Mouse (Mus musculus): ENCODE measurements around the gene Tmem8b. TPM values are rescaled to one million over a fixed set of nuclear protein-coding genes. Genes with fewer than 3 reads are reported as not detected.

Tmem8b gene
- polyA plus RNA-seq, 1 experiment: 5.0 TPM

- no peaks in the 10 kb centered on the region for H3K9me3 ChIP-seq (replicated peaks; ENCODE audit: control insufficient read depth, insufficient read depth, low read length, poor library complexity, severe bottlenecking)
- H3K9ac ChIP-seq (ENCODE audit: low read depth, poor library complexity, severe bottlenecking): no peak overlapping the region
- no peaks in the 10 kb centered on the region for H3K36me3 ChIP-seq (ENCODE audit: control insufficient read depth, insufficient read depth, low read length, poor library complexity, severe bottlenecking)
- no peaks in the 10 kb centered on the region for H3K4me1 ChIP-seq (ENCODE audit: control insufficient read depth, insufficient read depth, low read length)
- no peak overlapping the region for H3K4me3 ChIP-seq (ENCODE audit: low read depth, low read length)
- no peaks in the 10 kb centered on the region for H3K27me3 ChIP-seq (ENCODE audit: control insufficient read depth, insufficient read depth, low read length, poor library complexity, severe bottlenecking)
- TF ChIP-seq CTCF (IDR thresholded peaks at IDR 0.05; ENCODE audit: low read depth, low read length) (no peak), EP300 (IDR thresholded peaks at IDR 0.05; ENCODE audit: insufficient read depth, low read depth, low read length) (no peak), POLR2A (IDR thresholded peaks at IDR 0.05; ENCODE audit: insufficient read depth, low read length) (no peak)
- H3K27ac ChIP-seq (ENCODE audit: insufficient read depth, low read length): no peak overlapping the region
Measured at GRCm38 (mm10) chr4:43732171-43732570, 63.4 kb downstream of the Tmem8b start.

GRCm38 (mm10) chr4:43733186-43733585 lies 64.4 kb downstream of the Tmem8b start:
- TF ChIP-seq EP300 (IDR thresholded peaks at IDR 0.05; ENCODE audit: insufficient read depth, low read depth, low read length): no peak
- TF ChIP-seq POLR2A (IDR thresholded peaks at IDR 0.05; ENCODE audit: insufficient read depth, low read length): no peak
- no peak for TF ChIP-seq CTCF (IDR thresholded peaks at IDR 0.05; ENCODE audit: low read depth, low read length)
- no peak overlapping the region for H3K4me3 ChIP-seq (ENCODE audit: low read depth, low read length)
- no peak overlapping the region for H3K9ac ChIP-seq (ENCODE audit: low read depth, poor library complexity, severe bottlenecking)
- no peaks in the 10 kb centered on the region for H3K36me3 ChIP-seq (ENCODE audit: control insufficient read depth, insufficient read depth, low read length, poor library complexity, severe bottlenecking)
- no peaks in the 10 kb centered on the region for H3K4me1 ChIP-seq (ENCODE audit: control insufficient read depth, insufficient read depth, low read length)
- H3K9me3 ChIP-seq (replicated peaks; ENCODE audit: control insufficient read depth, insufficient read depth, low read length, poor library complexity, severe bottlenecking): no peaks in the 10 kb centered on the region
- no peak overlapping the region for H3K27ac ChIP-seq (ENCODE audit: insufficient read depth, low read length)
- H3K27me3 ChIP-seq (ENCODE audit: control insufficient read depth, insufficient read depth, low read length, poor library complexity, severe bottlenecking): no peaks in the 10 kb centered on the region

- H3K4me3 ChIP-seq (ENCODE audit: low read depth, low read length): no peak overlapping the region
- H3K36me3 ChIP-seq (ENCODE audit: control insufficient read depth, insufficient read depth, low read length, poor library complexity, severe bottlenecking): no peaks in the 10 kb centered on the region
- H3K9ac ChIP-seq (ENCODE audit: low read depth, poor library complexity, severe bottlenecking): no peak overlapping the region
- H3K4me1 ChIP-seq (ENCODE audit: control insufficient read depth, insufficient read depth, low read length): peaks cover under 1% of the 10 kb centered on the region
- TF ChIP-seq POLR2A (IDR thresholded peaks at IDR 0.05; ENCODE audit: insufficient read depth, low read length): no peak
- TF ChIP-seq CTCF (IDR thresholded peaks at IDR 0.05; ENCODE audit: low read depth, low read length): no peak
- TF ChIP-seq EP300 (IDR thresholded peaks at IDR 0.05; ENCODE audit: insufficient read depth, low read depth, low read length): no peak
- H3K9me3 ChIP-seq (replicated peaks; ENCODE audit: control insufficient read depth, insufficient read depth, low read length, poor library complexity, severe bottlenecking): no peaks in the 10 kb centered on the region
- H3K27ac ChIP-seq (ENCODE audit: insufficient read depth, low read length): no peak overlapping the region
- no peaks in the 10 kb centered on the region for H3K27me3 ChIP-seq (ENCODE audit: control insufficient read depth, insufficient read depth, low read length, poor library complexity, severe bottlenecking)
Measured at GRCm38 (mm10) chr4:43737144-43737543, 68.4 kb downstream of the Tmem8b start.

GRCm38 (mm10) chr4:43738989-43739674 lies 70.4 kb downstream of the Tmem8b start:
- TF ChIP-seq EP300 (IDR thresholded peaks at IDR 0.05; ENCODE audit: insufficient read depth, low read depth, low read length) (no peak), CTCF (IDR thresholded peaks at IDR 0.05; ENCODE audit: low read depth, low read length) (no peak), POLR2A (IDR thresholded peaks at IDR 0.05; ENCODE audit: insufficient read depth, low read length) (no peak)
- Histone ChIP-seq H3K27ac (ENCODE audit: insufficient read depth, low read length) (no peak overlapping the region), H3K36me3 (ENCODE audit: control insufficient read depth, insufficient read depth, low read length, poor library complexity, severe bottlenecking) (no peaks in the 10 kb centered on the region), H3K4me3 (ENCODE audit: low read depth, low read length) (no peak overlapping the region), H3K9ac (ENCODE audit: low read depth, poor library complexity, severe bottlenecking) (no peak overlapping the region), H3K27me3 (ENCODE audit: control insufficient read depth, insufficient read depth, low read length, poor library complexity, severe bottlenecking) (no peaks in the 10 kb centered on the region), H3K4me1 (ENCODE audit: control insufficient read depth, insufficient read depth, low read length) (peaks cover 2% of the 10 kb centered on the region), H3K9me3 (replicated peaks; ENCODE audit: control insufficient read depth, insufficient read depth, low read length, poor library complexity, severe bottlenecking) (no peaks in the 10 kb centered on the region)

- Histone ChIP-seq H3K36me3 (ENCODE audit: control insufficient read depth, insufficient read depth, low read length, poor library complexity, severe bottlenecking) (no peaks in the 10 kb centered on the region), H3K27ac (ENCODE audit: insufficient read depth, low read length) (no peak overlapping the region)
- TF ChIP-seq POLR2A (IDR thresholded peaks at IDR 0.05; ENCODE audit: insufficient read depth, low read length) (no peak), EP300 (IDR thresholded peaks at IDR 0.05; ENCODE audit: insufficient read depth, low read depth, low read length) (no peak), CTCF (IDR thresholded peaks at IDR 0.05; ENCODE audit: low read depth, low read length) (no peak)
Measured at GRCm38 (mm10) chr4:43741526-43741925, 72.8 kb downstream of the Tmem8b start.

More at GRCm38 (mm10) chr4:43741526-43741925, 72.8 kb downstream of the Tmem8b start:
- H3K4me1 ChIP-seq (ENCODE audit: control insufficient read depth, insufficient read depth, low read length): peaks cover 2% of the 10 kb centered on the region
- no peak overlapping the region for H3K9ac ChIP-seq (ENCODE audit: low read depth, poor library complexity, severe bottlenecking)
- H3K27me3 ChIP-seq (ENCODE audit: control insufficient read depth, insufficient read depth, low read length, poor library complexity, severe bottlenecking): no peaks in the 10 kb centered on the region
- no peak overlapping the region for H3K4me3 ChIP-seq (ENCODE audit: low read depth, low read length)
- no peaks in the 10 kb centered on the region for H3K9me3 ChIP-seq (replicated peaks; ENCODE audit: control insufficient read depth, insufficient read depth, low read length, poor library complexity, severe bottlenecking)

Other genes with a start within 250 kb of the Tmem8b start
- gene Fam166b, start 239.8 kb upstream of the Tmem8b start, polyA plus RNA-seq (2011; ENCODE audit: insufficient read depth, insufficient read length, low read depth, missing spikeins): 2.1 and 2.4 TPM in 2 replicates
- 12.6 and 14.9 TPM in 2 replicates for gene Tesk1, start 227.0 kb upstream of the Tmem8b start, polyA plus RNA-seq (2011; ENCODE audit: insufficient read depth, insufficient read length, low read depth, missing spikeins)
- gene Cd72, start 214.3 kb upstream of the Tmem8b start, polyA plus RNA-seq (2011; ENCODE audit: insufficient read depth, insufficient read length, low read depth, missing spikeins): not detected in 2 replicates
- not detected in 2 replicates for gene Sit1, start 185.2 kb upstream of the Tmem8b start, polyA plus RNA-seq (2011; ENCODE audit: insufficient read depth, insufficient read length, low read depth, missing spikeins)
- 16.5 and 17.8 TPM in 2 replicates for gene Ccdc107, start 176.1 kb upstream of the Tmem8b start, polyA plus RNA-seq (2011; ENCODE audit: insufficient read depth, insufficient read length, low read depth, missing spikeins)
- 33.1 and 40.8 TPM in 2 replicates for gene Arhgef39, start 169.3 kb upstream of the Tmem8b start, polyA plus RNA-seq (2011; ENCODE audit: insufficient read depth, insufficient read length, low read depth, missing spikeins)
- gene Car9, start 162.0 kb upstream of the Tmem8b start, polyA plus RNA-seq (2011; ENCODE audit: insufficient read depth, insufficient read length, low read depth, missing spikeins): 0.61 and 0.75 TPM in 2 replicates
- gene Tpm2, start 145.2 kb upstream of the Tmem8b start, polyA plus RNA-seq (2011; ENCODE audit: insufficient read depth, insufficient read length, low read depth, missing spikeins): 81.8 and 86.0 TPM in 2 replicates
- gene Creb3, start 106.6 kb upstream of the Tmem8b start, polyA plus RNA-seq (2011; ENCODE audit: insufficient read depth, insufficient read length, low read depth, missing spikeins): 24.0 and 24.4 TPM in 2 replicates
- gene Tln1, start 106.3 kb upstream of the Tmem8b start, polyA plus RNA-seq (2011; ENCODE audit: insufficient read depth, insufficient read length, low read depth, missing spikeins): 92.5 and 97.2 TPM in 2 replicates
- gene Rgp1, start 90.3 kb upstream of the Tmem8b start, polyA plus RNA-seq (2011; ENCODE audit: insufficient read depth, insufficient read length, low read depth, missing spikeins): 27.9 and 30.9 TPM in 2 replicates
- 6.6 and 8.9 TPM in 2 replicates for gene Gba2, start 90.1 kb upstream of the Tmem8b start, polyA plus RNA-seq (2011; ENCODE audit: insufficient read depth, insufficient read length, low read depth, missing spikeins)
- not detected in 2 replicates for gene Msmp, start 84.5 kb upstream of the Tmem8b start, polyA plus RNA-seq (2011; ENCODE audit: insufficient read depth, insufficient read length, low read depth, missing spikeins)
- gene Npr2, start 37.0 kb upstream of the Tmem8b start, polyA plus RNA-seq (2011; ENCODE audit: insufficient read depth, insufficient read length, low read depth, missing spikeins): 3.1 and 5.1 TPM in 2 replicates
- 0.50 and 0.97 TPM in 2 replicates for gene Spag8, start 15.4 kb upstream of the Tmem8b start, polyA plus RNA-seq (2011; ENCODE audit: insufficient read depth, insufficient read length, low read depth, missing spikeins)
- gene Hint2, start 12.5 kb upstream of the Tmem8b start, polyA plus RNA-seq (2011; ENCODE audit: insufficient read depth, insufficient read length, low read depth, missing spikeins): 30.1 and 33.4 TPM in 2 replicates
- 0.19 and 0.55 TPM in 2 replicates for gene Fam221b, start 174 bp downstream of the Tmem8b start, polyA plus RNA-seq (2011; ENCODE audit: insufficient read depth, insufficient read length, low read depth, missing spikeins)
- gene Olfr70, start 31.8 kb downstream of the Tmem8b start, polyA plus RNA-seq (2011; ENCODE audit: insufficient read depth, insufficient read length, low read depth, missing spikeins): not detected in 2 replicates
- gene Olfr71, start 41.3 kb downstream of the Tmem8b start, polyA plus RNA-seq (2011; ENCODE audit: insufficient read depth, insufficient read length, low read depth, missing spikeins): not detected in 2 replicates
- gene Hrct1, start 58.2 kb downstream of the Tmem8b start, polyA plus RNA-seq (2011; ENCODE audit: insufficient read depth, insufficient read length, low read depth, missing spikeins): not detected in 2 replicates
- 0.51 TPM in 1 of 2 replicates, not detected in the other for gene Spaar, start 61.1 kb downstream of the Tmem8b start, polyA plus RNA-seq (2011; ENCODE audit: insufficient read depth, insufficient read length, low read depth, missing spikeins)
- not detected in 2 replicates for gene Olfr159, start 102.0 kb downstream of the Tmem8b start, polyA plus RNA-seq (2011; ENCODE audit: insufficient read depth, insufficient read length, low read depth, missing spikeins)
- not detected in 2 replicates for gene Olfr156, start 154.9 kb downstream of the Tmem8b start, polyA plus RNA-seq (2011; ENCODE audit: insufficient read depth, insufficient read length, low read depth, missing spikeins)
- not detected in 2 replicates for gene Olfr157, start 171.2 kb downstream of the Tmem8b start, polyA plus RNA-seq (2011; ENCODE audit: insufficient read depth, insufficient read length, low read depth, missing spikeins)
- gene Olfr155, start 182.6 kb downstream of the Tmem8b start, polyA plus RNA-seq (2011; ENCODE audit: insufficient read depth, insufficient read length, low read depth, missing spikeins): not detected in 2 replicates
- 5.7 and 6.3 TPM in 2 replicates for gene Reck, start 206.6 kb downstream of the Tmem8b start, polyA plus RNA-seq (2011; ENCODE audit: insufficient read depth, insufficient read length, low read depth, missing spikeins)

Measured in ES-Bruce4 (cell line).